Comparison of ENCODE assay signal across 8 mouse cellular contexts in the genomic region with DNA sequence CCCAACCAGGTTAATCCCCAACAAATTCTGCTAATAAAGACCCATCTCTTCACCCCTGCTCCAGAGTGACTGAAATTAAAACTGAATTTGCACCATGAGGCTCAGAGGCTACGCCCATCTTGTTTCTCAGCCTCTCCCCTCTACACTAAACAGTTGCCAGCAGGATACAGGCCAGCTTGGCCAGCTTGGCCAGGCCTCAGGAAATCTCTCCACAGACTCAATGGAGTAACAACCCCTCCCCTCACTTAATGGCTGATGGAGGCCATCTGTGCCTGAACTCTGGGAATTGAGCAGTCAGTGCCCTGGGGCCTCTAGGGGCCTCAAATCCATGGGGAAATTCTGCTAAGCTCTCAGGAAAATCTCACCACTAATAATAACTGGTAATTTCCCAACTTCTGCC.
DNase-seq lines count a peak whose midpoint lies in the region; ATAC-seq and TF ChIP-seq lines count a peak whose summit lies in the region.

No protein-coding gene starts in this region.

- no peak for TF ChIP-seq POLR2A in liver, adult 2 months (IDR thresholded peaks at IDR 0.05; ENCODE audit: extremely low read depth, insufficient read depth, low read length)
- no peak for TF ChIP-seq POLR2A in cerebellum, adult 2 months (IDR thresholded peaks at IDR 0.05; ENCODE audit: borderline replicate concordance, insufficient read depth, low read length)

- H3K27ac ChIP-seq in liver, adult 2 months (replicated peaks; ENCODE audit: insufficient read depth, low read depth, low read length), result no peak overlapping the region
- H3K27ac ChIP-seq in cerebellum, adult 2 months (ENCODE audit: insufficient read depth, low read length), result no peak overlapping the region

- DNase-seq in liver, adult 2 months (ENCODE audit: extremely low read depth, low read depth, low spot score), result peak; percentile 14
- no peak for DNase-seq in liver
- peak; percentile 43 to 68 for DNase-seq in cerebellum, adult 2 months
- peak; percentile 60 for DNase-seq in gastrocnemius, postnatal 25 days
- peak; percentile 78 for DNase-seq in kidney, postnatal 14 days
- peak; percentile 54 for DNase-seq in ovary, postnatal 14 days (ENCODE audit: low spot score)
- no peak for DNase-seq in left cerebral cortex, postnatal 14 days (ENCODE audit: low spot score in 2 of 2)

- no peaks in the 10 kb centered on the region for H3K36me3 ChIP-seq in liver, adult 2 months (ENCODE audit: control insufficient read depth, insufficient read depth, low read length)

- no peak overlapping the region for H3K4me3 ChIP-seq in liver, adult 2 months (ENCODE audit: insufficient read depth, low read depth, low read length)
- H3K4me3 ChIP-seq in cerebellum, adult 2 months (replicated peaks; ENCODE audit: insufficient read depth, low read depth, low read length), result no peak overlapping the region

- no peak for ATAC-seq in frontal cortex, adult (ENCODE audit: low TSS enrichment)

- no peaks in the 10 kb centered on the region for H3K27me3 ChIP-seq in liver, adult 2 months (ENCODE audit: control insufficient read depth, insufficient read depth, low read length)
- no peaks in the 10 kb centered on the region for H3K27me3 ChIP-seq in cerebellum, adult 2 months (ENCODE audit: control insufficient read depth, insufficient read depth, low read length)

- no peaks in the 10 kb centered on the region for H3K4me1 ChIP-seq in liver, adult 2 months (ENCODE audit: control insufficient read depth, insufficient read depth, low read length)
- H3K4me1 ChIP-seq in cerebellum, adult 2 months (ENCODE audit: control insufficient read depth, insufficient read depth, low read length), result peaks cover 3% of the 10 kb centered on the region

- no peak overlapping the region for H3K9ac ChIP-seq in liver, adult 2 months (ENCODE audit: low read depth, low read length)

- TF ChIP-seq CTCF in liver, adult 2 months (IDR thresholded peaks at IDR 0.05; ENCODE audit: low read depth, low read length), result no peak
- TF ChIP-seq CTCF in cerebellum, adult 2 months (IDR thresholded peaks at IDR 0.05; ENCODE audit: borderline replicate concordance, insufficient read depth, low read depth, low read length), result no peak

- no peaks in the 10 kb centered on the region for H3K79me2 ChIP-seq in liver, adult 2 months (ENCODE audit: control insufficient read depth, insufficient read depth, low read length)

- intact Hi-C loops in left cerebral cortex, postnatal 14 days (cut with DNase I), result no loop called here

- WGBS in liver, adult 2 months, result 60% methylated on average over 1 of the region's 1 CpGs
- 5% methylated on average over 1 of the region's 1 CpGs for WGBS in cerebellum, adult 2 months

Comparison
In these comparisons a context has a peak if more than half of its experiments do, and no peak if none do; other contexts are left out.
1. DNase-seq: peak in liver, adult 2 months (single experiment), cerebellum, adult 2 months (2 of 2), gastrocnemius, postnatal 25 days (single experiment), kidney, postnatal 14 days (single experiment) and ovary, postnatal 14 days (single experiment); none in liver (single experiment) and left cerebral cortex, postnatal 14 days (0 of 2).